Mouse (Mus musculus) limb, embryonic 13.5 days (tissue): Measurements from ENCODE around the gene Znhit6. TPM values are rescaled to one million over a fixed set of nuclear protein-coding genes. Genes with fewer than 3 reads are reported as not detected.

Experiments used
- ATAC-seq: fragments of 200-750 bp; cut with Nextera tagmentation; 2 replicates; pipeline ENCODE4 v1.8.0; 2017; ENCODE audit warnings: low read depth, moderate number of reproducible peaks, moderate TSS enrichment; ENCODE audit not compliant: low FRiP score
- H3K27ac ChIP-seq: fragments of 300-500 bp; sonication (generic); 2 replicates; pipeline ENCODE4 v1.5.1; 2015; ENCODE audit warnings: inconsistent platforms, mild to moderate bottlenecking, moderate library complexity
- H3K27me3 ChIP-seq: fragments of 300-500 bp; sonication (generic); 2 replicates; pipeline ENCODE4 v1.6.1; 2015; ENCODE audit warnings: mild to moderate bottlenecking, inconsistent platforms
- H3K36me3 ChIP-seq: fragments of 300-500 bp; sonication (generic); 2 replicates; pipeline ENCODE4 v1.6.1; 2015; ENCODE audit warnings: inconsistent platforms, mild to moderate bottlenecking, moderate library complexity
- H3K4me1 ChIP-seq: fragments of 300-500 bp; sonication (generic); 2 replicates; pipeline ENCODE4 v1.6.1; 2015; ENCODE audit warnings: inconsistent platforms
- H3K4me2 ChIP-seq: fragments of 300-500 bp; sonication (generic); replicated peaks from 2 replicates; pipeline ENCODE4 v1.6.1; 2015; ENCODE audit warnings: inconsistent platforms, mild to moderate bottlenecking, moderate library complexity
- H3K4me3 ChIP-seq: fragments of 300-500 bp; sonication (generic); 2 replicates; pipeline ENCODE4 v1.5.1; 2015; ENCODE audit warnings: moderate library complexity, mild to moderate bottlenecking, inconsistent platforms
- H3K9ac ChIP-seq: fragments of 300-500 bp; sonication (generic); 2 replicates; pipeline ENCODE4 v1.6.1; 2015; ENCODE audit warnings: mild to moderate bottlenecking, inconsistent platforms
- H3K9me3 ChIP-seq: fragments of 300-500 bp; sonication (generic); 2 replicates; pipeline ENCODE4 v1.6.1; 2016; ENCODE audit warnings: inconsistent platforms
- WGBS: fragments of 180-500 bp; shearing (Covaris S2); methylation state at CpG from one replicate; pipeline ENCODE4 v1.1.7; 2015; 5-methylcytosine and 5-hydroxymethylcytosine counted together
- polyA plus RNA-seq: library from polyadenylated mRNA; unstranded; fragments of >200 nt; fragmentation: Nextera tagmentation; extraction: Ambion mirVana; gene quantifications from 2 replicates; pipeline ENCODE4 v1.2.1, GENCODE M21; 2015

Gene Znhit6
- polyA plus RNA-seq, 1 experiment from 2014 or later: 41.6 TPM

GRCm38 (mm10) chr3:145583043-145583442, 7.0 kb downstream of the Znhit6 start:
- H3K36me3 ChIP-seq: peaks cover 70% of the 10 kb centered on the region
- no peak for ATAC-seq
- H3K4me3 ChIP-seq: no peak overlapping the region
- WGBS: 87% methylated on average over 4 of the region's 4 CpGs
- H3K27me3 ChIP-seq: no peaks in the 10 kb centered on the region
- no peak overlapping the region for H3K4me2 ChIP-seq
- no peaks in the 10 kb centered on the region for H3K9me3 ChIP-seq
- H3K9ac ChIP-seq: no peak overlapping the region
- no peak overlapping the region for H3K27ac ChIP-seq
- H3K4me1 ChIP-seq: no peaks in the 10 kb centered on the region

- H3K4me1 ChIP-seq: no peaks in the 10 kb centered on the region
- peaks cover 64% of the 10 kb centered on the region for H3K36me3 ChIP-seq
- H3K27ac ChIP-seq: no peak overlapping the region
- 0 out of 2 replicates have a peak, but pooled peaks have one; percentile 11 for ATAC-seq
- no peak overlapping the region for H3K4me2 ChIP-seq
- whole genome bisulfite sequencing: 63% methylated on average over 3 of the region's 3 CpGs
- H3K9me3 ChIP-seq: no peaks in the 10 kb centered on the region
- H3K27me3 ChIP-seq: no peaks in the 10 kb centered on the region
- no peak overlapping the region for H3K9ac ChIP-seq
- H3K4me3 ChIP-seq: no peak overlapping the region
Observed at GRCm38 (mm10) chr3:145583522-145584200, 7.7 kb downstream of the Znhit6 start.

- 92% methylated on average over 4 of the region's 4 CpGs for WGBS
- Histone ChIP-seq H3K9me3 (no peaks in the 10 kb centered on the region), H3K36me3 (peaks cover 71% of the 10 kb centered on the region), H3K4me2 (no peak overlapping the region), H3K27me3 (no peaks in the 10 kb centered on the region), H3K4me1 (no peaks in the 10 kb centered on the region), H3K9ac (no peak overlapping the region), H3K27ac (no peak overlapping the region), H3K4me3 (no peak overlapping the region)
- ATAC-seq: no peak
Observed at GRCm38 (mm10) chr3:145590562-145590961, 14.6 kb downstream of the Znhit6 start.

GRCm38 (mm10) chr3:145591841-145592542, 16.0 kb downstream of the Znhit6 start:
- WGBS: 93% methylated on average over 6 of the region's 6 CpGs
- Histone ChIP-seq H3K9me3 (no peaks in the 10 kb centered on the region), H3K27ac (no peak overlapping the region), H3K4me1 (no peaks in the 10 kb centered on the region), H3K36me3 (peaks cover 64% of the 10 kb centered on the region), H3K9ac (no peak overlapping the region), H3K4me2 (no peak overlapping the region), H3K4me3 (no peak overlapping the region), H3K27me3 (no peaks in the 10 kb centered on the region)
- no peak for ATAC-seq

GRCm38 (mm10) chr3:145595354-145595753, 19.3 kb downstream of the Znhit6 start:
- 92% methylated on average over 6 of the region's 6 CpGs for WGBS
- H3K27ac ChIP-seq: no peak overlapping the region
- no peak for ATAC-seq
- no peak overlapping the region for H3K4me2 ChIP-seq
- H3K9ac ChIP-seq: no peak overlapping the region
- H3K36me3 ChIP-seq: peaks cover 77% of the 10 kb centered on the region
- H3K4me3 ChIP-seq: no peak overlapping the region
- no peaks in the 10 kb centered on the region for H3K4me1 ChIP-seq
- H3K9me3 ChIP-seq: no peaks in the 10 kb centered on the region
- H3K27me3 ChIP-seq: no peaks in the 10 kb centered on the region

GRCm38 (mm10) chr3:145599059-145599458, 23.1 kb downstream of the Znhit6 start:
- ATAC-seq: no peak
- peaks cover 79% of the 10 kb centered on the region for H3K36me3 ChIP-seq
- H3K27me3 ChIP-seq: no peaks in the 10 kb centered on the region
- peaks cover 12% of the 10 kb centered on the region for H3K4me1 ChIP-seq
- H3K4me3 ChIP-seq: no peak overlapping the region
- H3K9ac ChIP-seq: no peak overlapping the region
- H3K4me2 ChIP-seq: no peak overlapping the region
- no peak overlapping the region for H3K27ac ChIP-seq
- H3K9me3 ChIP-seq: no peaks in the 10 kb centered on the region
- WGBS: 94% methylated on average over 7 of the region's 7 CpGs

DNA sequence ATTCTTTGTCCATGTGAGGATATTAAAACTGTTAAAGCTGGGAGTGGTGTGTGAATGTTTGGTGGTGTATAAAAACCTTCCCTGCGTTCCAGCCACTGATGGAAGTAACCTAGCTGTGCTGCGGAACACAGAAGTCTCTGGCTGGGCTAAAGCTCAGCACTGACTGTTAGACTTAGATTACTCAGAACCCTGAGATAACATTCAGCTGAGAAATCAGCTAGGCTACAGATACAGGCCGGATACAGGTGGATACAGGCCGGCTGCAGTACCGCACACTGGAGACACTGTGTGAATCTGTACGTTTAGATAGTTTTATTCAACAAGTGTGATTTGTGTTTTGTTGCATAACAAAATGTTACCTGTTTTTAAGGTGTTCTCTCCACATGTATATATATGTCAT, 24.8 kb downstream of the Znhit6 start:
- Histone ChIP-seq H3K4me1 (peaks cover 12% of the 10 kb centered on the region), H3K27ac (no peak overlapping the region), H3K9me3 (no peaks in the 10 kb centered on the region), H3K9ac (no peak overlapping the region), H3K36me3 (peaks cover 81% of the 10 kb centered on the region), H3K4me2 (no peak overlapping the region), H3K4me3 (no peak overlapping the region), H3K27me3 (no peaks in the 10 kb centered on the region)
- no peak for ATAC-seq
- WGBS: 91% methylated on average over 6 of the region's 6 CpGs

DNA sequence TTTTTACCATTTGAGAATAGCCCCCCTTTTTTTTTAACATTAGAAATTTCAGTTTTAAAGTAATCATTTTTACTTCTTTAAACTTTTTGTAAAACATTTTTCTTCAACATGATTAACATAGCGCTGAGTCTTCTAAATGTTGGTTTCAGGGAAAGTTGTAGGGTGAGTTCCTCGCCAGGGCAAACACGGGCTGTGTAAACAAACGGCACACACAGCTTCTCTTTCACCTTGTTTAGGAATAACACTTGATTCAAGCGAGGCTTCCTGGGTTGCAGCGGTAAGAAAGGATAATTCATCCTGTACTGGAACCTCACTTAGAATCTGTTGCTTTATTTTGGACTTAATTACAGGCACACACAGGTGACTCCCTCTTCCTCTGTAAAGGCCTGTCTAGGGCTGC, 25.3 kb downstream of the Znhit6 start:
- Histone ChIP-seq H3K4me1 (peaks cover 12% of the 10 kb centered on the region), H3K27ac (no peak overlapping the region), H3K4me2 (no peak overlapping the region), H3K9ac (no peak overlapping the region), H3K27me3 (no peaks in the 10 kb centered on the region), H3K36me3 (peaks cover 77% of the 10 kb centered on the region), H3K4me3 (no peak overlapping the region), H3K9me3 (no peaks in the 10 kb centered on the region)
- no peak for ATAC-seq
- WGBS: 79% methylated on average over 6 of the region's 6 CpGs

DNA sequence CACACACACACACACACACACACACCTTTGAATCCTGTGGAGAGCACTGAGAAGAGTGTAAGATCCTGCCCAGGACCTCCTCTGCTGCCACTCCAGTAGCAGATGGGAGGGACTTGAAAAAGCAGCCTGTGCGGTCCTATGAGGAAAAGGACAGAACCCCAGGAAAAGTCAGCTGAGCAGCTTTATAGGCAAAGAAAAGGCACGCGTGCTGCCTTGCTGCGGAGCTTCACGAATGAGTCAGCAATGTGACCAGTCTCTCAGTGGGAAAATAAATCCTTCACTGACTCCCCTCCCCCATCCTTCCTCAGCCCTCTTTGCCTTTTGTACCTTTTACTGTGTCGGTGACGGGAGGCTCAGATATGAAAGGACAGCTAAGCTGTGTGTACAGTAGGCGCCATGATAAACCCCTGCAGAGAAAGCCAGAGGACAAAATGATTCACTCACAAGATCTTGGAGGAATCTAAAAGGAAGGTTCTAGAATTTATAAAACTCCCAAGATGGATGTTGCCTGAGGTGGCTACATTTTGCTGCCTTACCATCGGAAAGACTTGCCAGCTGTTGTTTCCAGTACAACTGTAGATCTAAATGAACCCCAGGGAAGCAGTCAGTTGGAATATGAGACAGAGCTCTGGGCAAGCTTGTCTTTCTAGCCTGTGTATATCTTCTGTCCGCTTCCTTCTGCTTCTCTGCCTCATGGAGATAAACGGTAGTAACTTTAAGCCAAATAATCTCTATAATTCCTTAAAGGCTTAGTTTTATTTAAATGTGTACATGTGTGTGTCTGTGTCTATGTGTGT, 26.6 kb downstream of the Znhit6 start:
- Histone ChIP-seq H3K27ac (peak overlapping the region; percentile 63; the same call in 1 of the 2 replicates), H3K4me1 (peaks cover 15% of the 10 kb centered on the region), H3K4me2 (peak overlapping the region; percentile 27; the same call in 1 of the 2 replicates), H3K9me3 (no peaks in the 10 kb centered on the region), H3K27me3 (no peaks in the 10 kb centered on the region), H3K9ac (no peak overlapping the region), H3K36me3 (peaks cover 82% of the 10 kb centered on the region), H3K4me3 (no peak overlapping the region)
- 58% methylated on average over 11 of the region's 11 CpGs for WGBS
- peak; percentile 60; the same call in 1 of the 2 replicates for ATAC-seq

DNA sequence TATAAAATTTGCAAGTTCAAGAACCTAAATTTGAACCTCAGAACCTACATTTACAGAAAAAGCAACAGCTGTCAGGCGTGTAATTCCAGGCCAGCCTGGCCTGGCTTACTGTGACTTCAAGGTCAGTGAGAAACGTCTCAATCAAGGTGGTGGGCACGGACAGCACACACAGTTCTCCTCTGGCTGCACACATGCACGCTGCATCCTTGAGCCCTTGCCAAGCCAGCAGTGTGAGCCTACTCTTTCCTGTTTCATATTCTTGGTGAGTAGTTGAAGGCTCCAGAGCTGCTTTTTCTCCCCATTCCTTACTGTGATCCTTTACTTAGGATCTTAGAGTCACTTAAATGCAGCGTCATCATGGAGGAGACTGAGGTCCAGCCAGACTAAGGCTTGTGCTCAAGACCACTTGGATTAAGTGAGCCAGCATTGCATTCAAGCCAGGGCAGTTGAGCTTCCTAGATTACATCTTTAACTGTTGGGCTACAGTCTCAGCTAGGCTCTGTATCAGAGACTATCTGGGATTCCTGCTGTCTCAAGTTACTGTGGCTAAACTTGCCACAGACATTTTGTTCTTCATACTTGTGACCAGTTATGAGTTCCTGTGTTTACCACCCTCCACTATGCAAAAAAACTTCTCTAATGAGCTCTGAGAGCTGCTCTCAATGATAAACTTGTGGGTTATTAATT, 29.6 kb downstream of the Znhit6 start:
- ATAC-seq: no peak
- Histone ChIP-seq H3K4me3 (no peak overlapping the region), H3K9ac (no peak overlapping the region), H3K9me3 (no peaks in the 10 kb centered on the region), H3K4me2 (no peak overlapping the region), H3K27me3 (no peaks in the 10 kb centered on the region), H3K36me3 (peaks cover 55% of the 10 kb centered on the region), H3K27ac (no peak overlapping the region), H3K4me1 (peaks cover 15% of the 10 kb centered on the region)
- WGBS: 88% methylated on average over 5 of the region's 5 CpGs

DNA sequence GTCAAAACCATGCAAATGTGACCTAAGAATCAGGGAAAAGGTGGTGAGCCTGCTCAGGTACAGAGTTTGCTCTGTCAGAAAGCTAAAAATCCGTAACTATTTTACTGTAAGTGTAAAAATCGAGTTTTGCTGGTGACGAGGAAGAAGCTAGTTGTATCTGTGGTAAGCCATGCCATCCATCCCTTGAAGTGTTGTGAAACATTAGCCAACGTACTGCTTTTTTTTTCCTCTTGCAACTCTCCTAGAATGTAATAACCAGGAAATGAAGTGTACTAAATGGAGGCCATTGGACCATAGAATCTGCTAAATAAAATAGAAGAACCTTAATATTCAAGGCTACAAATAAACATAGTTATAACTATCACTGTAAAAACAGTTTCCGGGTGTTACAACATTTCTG, 32.3 kb downstream of the Znhit6 start:
- Histone ChIP-seq H3K27ac (no peak overlapping the region), H3K9me3 (no peaks in the 10 kb centered on the region), H3K27me3 (no peaks in the 10 kb centered on the region), H3K9ac (no peak overlapping the region), H3K4me2 (no peak overlapping the region), H3K4me1 (peaks cover 6% of the 10 kb centered on the region; the same call in 1 of the 2 replicates), H3K4me3 (no peak overlapping the region), H3K36me3 (peaks cover 33% of the 10 kb centered on the region)
- WGBS: 93% methylated on average over 5 of the region's 5 CpGs
- ATAC-seq: no peak

DNA sequence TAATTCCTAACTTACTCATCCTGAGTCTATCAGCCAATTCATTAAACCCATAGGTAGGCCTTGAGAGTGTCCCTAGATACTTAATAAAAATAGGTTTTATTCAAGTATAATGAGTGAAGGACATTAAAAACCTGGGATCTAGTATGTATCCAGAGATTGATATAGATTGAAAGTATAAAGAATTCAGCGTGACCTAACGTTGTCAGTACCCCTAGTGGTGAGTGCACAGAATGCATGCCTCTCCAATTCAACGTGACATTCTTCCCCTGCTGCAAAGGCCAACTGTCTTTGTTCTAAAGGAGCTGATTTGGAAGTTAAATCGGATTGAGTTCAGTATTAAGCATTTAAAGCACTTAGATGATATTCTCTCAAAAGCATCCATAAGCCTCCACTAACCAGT, 36.7 kb downstream of the Znhit6 start:
- H3K4me2 ChIP-seq: no peak overlapping the region
- peaks cover 29% of the 10 kb centered on the region for H3K4me1 ChIP-seq
- 34% methylated on average over 4 of the region's 4 CpGs for WGBS
- no peak overlapping the region for H3K9ac ChIP-seq
- no peak overlapping the region for H3K27ac ChIP-seq
- no peak overlapping the region for H3K4me3 ChIP-seq
- H3K27me3 ChIP-seq: no peaks in the 10 kb centered on the region
- no peak for ATAC-seq
- H3K9me3 ChIP-seq: no peaks in the 10 kb centered on the region
- H3K36me3 ChIP-seq: no peaks in the 10 kb centered on the region
